Mouse (Mus musculus): Measurements from ENCODE around the gene Lclat1. TPM values are rescaled to one million over a fixed set of nuclear protein-coding genes. Genes with fewer than 3 reads are reported as not detected.
"Not testable (repeated sequence)": the region's sequence is repeated elsewhere in the genome, so short reads cannot be mapped to it uniquely, and the experiment has no call there.

The Lclat1 gene
- total RNA-seq, 4 experiments from 2014 or later, result 16.3 to 20.3 (median 18.4) TPM

DNA sequence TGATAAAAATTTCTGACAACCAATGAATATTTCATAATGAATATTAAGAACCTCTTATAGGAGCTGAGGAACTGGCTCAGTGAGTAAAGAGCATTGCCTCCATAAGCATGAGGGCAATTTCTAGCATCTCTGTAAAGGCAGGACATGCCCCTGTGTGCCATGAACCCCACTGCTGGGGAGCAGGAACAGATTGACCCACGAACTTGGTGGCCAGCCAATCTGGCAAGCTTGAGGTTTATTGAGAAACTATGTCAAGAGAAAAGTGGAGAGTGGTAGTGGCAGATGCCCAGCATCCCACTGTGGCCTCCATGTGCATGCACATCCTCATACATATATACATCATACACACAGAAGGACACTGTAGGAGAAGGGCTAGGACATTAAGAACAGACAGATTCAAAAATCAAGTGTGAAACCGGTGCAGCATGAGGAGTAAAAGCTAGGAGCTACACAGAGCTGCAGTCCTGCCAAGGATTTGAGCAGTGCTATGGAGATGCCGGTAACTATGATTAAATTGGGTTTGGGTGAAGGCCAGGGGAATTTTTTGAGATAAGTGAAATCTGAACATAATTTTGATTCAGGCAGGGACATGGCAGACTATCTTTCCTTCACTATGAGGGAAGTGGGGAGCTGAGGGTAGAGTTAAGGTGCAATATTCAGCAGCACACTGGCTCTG lies 129.5 kb downstream of the Lclat1 start:
- no peak for DNase-seq (ENCODE audit: low spot score in 2 of 2)

DNA sequence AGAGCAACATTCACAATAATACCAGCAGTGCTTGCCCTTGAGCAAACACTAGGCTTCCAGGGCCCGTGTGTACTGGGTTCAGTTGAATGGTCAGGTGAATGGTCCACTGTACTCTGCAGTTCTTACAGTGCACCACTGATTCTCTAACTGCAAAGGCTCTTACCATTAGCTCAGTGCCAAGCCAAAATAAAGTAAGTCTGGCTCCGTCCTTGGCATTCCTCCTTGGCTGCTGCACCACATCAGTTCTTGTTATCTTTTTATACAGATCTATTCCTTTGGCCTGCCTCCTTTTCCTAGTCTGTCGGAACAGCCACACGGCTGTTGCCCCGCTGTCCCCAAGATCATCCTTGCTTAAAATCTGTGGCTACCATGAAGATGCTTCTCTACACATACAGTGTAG lies 130.7 kb downstream of the Lclat1 start:
- no peak for DNase-seq (ENCODE audit: low spot score in 2 of 2)

DNA sequence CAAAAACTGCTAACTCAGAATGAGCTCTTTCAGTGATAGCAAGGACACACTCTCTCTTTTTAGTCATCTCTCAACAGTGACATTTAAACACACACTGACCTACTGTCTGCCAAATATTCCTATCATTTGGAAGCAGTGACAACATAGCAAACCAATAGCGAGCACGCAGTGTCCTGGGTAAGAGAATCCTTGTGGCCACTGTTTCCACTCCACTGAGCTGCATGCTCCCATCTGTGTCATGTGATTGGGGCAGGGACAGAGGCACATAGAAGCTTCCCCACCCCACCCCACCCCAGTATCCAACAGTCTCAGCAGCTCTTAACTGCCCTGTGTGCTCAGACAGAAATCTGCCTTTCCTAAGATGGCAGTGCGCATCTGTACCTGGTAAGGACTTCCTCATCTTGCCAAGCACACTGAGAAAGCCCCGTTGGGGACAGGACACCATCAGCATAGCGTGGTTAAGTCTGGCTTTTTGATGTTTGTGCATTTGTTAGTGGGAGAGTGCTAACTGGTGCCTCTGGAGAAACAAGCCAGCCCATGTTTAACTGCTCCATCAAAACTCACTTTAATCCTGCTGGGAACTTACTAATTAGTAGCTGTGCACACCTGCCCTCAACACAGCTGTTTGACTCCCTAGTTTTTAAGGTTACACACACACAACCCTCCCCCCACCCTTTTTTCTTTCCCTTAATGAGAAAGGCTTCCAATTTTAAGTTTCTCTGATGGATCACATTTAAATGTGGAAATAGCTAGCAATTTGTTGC lies 133.5 kb downstream of the Lclat1 start:
- DNase-seq (ENCODE audit: low spot score in 2 of 2), result no peak

DNA sequence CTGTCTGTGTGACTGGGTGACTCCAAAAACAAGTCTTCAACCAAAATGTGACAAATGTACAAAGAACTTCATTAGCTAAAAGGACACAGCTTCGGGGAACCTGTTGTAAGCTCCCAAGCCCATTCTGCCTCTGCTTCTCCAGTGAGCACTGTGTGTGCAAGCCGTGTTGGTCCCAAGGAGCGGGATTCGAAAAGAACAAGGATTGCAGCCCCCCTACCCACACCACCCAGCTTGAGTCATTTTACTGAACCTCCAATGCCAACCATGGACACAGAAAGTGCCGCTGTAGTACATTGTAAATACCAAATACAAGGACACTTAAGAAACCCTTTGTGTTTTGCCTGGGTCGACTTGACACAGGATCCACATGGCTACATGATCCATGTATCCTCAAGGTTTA lies 135.9 kb downstream of the Lclat1 start:
- DNase-seq (ENCODE audit: low spot score in 2 of 2), result no peak

DNA sequence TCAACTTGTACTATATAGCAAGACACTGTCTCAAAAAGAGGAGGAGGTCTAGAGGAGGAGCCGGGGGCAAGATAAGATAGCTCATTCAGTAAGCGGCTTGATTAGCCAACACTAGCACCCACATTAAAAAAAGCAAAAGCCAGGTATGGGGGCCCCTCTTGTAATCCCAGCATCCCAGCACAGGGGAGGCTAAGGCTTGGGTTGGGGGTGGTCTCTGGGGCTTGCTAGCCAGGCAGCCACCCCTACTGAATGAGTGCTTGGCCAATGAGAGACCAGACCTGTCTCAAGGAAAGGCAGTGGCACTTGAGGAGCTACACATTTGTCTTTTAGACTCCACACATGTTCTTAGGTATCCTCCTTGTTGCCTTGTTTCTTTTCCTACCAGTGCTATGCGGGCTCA lies 136.8 kb downstream of the Lclat1 start:
- DNase-seq (ENCODE audit: low spot score in 2 of 2), result no peak

DNA sequence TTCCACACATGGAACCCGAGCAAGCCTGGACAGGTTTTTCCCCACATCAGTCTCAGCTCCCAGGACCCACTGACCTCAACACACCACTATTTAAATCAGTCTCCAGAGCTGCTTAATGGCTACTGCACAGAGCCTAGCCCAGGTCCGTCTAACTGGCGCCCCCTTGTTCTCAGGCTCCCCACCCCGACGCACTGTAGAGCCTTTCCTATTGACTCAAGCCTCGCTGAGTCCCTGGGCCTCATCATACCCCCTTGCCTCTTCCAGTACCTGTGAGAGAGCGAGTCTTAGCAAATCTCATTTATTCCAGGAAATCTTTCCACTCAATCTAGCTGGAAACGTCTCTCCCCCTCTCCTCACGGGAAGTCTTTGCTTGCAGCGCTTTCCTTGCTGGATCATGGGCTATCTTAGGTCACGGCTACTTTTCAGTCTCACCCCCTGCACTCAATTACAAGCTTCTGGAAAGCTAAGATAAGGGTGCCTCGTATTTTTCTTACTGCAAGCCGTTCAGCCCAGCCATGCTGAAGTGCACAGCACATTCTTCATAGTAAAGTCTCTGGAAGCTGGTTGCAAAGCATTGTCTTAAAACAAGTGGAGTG lies 137.4 kb downstream of the Lclat1 start:
- no peak for DNase-seq (ENCODE audit: low spot score in 2 of 2)

DNA sequence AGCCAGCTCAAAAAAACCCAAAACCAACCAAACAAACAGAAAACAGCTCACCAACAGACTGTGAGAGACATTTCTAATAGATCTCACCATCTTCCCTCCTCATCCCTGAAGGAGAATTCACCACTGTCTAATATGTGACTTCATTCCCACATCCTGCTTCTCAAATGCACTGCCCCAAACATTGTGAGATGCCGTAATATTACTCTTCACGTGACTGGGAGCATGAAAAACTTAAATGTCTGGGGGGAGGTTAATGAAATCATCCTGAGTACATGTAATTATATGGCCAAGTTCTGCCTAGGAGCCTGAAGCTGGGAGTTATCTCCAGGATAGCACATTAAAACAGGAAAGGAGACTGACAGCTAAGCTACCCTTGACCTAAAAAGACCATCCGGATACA lies 138.3 kb downstream of the Lclat1 start:
- no peak for DNase-seq (ENCODE audit: low spot score in 2 of 2)

DNA sequence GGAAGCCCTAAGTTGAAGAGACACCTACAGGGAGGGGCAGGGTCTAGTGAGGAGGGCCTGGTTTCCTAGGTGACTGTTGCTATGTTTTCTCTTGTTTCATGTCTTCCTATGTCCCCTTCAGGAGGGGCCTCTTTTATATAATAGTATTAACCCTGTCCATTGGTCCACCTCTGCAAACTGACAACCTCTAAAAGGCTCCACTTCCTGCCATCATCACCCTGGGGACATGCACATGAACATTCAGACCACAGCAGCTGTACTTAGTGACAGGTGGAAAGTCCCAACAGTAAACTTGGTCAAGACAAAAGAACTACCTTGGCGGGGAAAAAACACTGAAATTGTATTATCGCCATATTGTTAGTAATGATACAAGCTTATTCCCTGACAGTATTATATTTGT lies 139.1 kb downstream of the Lclat1 start:
- DNase-seq (ENCODE audit: low spot score in 2 of 2), result no peak

DNA sequence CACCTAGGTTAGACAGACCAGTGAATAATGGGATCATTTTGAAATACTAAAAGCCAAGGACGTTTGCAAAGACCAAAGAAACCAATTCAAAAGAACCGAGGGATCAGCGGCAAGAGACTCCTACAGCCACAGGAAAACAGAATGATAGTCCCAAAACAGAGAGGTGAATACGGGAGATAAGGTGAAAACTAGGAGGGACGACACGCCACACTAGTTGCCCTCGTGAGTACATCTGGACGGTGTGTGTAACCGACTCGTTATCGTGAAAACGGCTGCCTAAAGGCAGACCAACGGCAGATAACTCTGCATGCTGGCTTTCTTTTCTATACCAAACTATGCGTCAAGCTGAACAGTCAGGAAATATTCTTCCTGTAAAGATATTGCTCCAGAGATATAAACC lies 140.0 kb downstream of the Lclat1 start:
- DNase-seq (ENCODE audit: low spot score in 2 of 2), result no peak

DNA sequence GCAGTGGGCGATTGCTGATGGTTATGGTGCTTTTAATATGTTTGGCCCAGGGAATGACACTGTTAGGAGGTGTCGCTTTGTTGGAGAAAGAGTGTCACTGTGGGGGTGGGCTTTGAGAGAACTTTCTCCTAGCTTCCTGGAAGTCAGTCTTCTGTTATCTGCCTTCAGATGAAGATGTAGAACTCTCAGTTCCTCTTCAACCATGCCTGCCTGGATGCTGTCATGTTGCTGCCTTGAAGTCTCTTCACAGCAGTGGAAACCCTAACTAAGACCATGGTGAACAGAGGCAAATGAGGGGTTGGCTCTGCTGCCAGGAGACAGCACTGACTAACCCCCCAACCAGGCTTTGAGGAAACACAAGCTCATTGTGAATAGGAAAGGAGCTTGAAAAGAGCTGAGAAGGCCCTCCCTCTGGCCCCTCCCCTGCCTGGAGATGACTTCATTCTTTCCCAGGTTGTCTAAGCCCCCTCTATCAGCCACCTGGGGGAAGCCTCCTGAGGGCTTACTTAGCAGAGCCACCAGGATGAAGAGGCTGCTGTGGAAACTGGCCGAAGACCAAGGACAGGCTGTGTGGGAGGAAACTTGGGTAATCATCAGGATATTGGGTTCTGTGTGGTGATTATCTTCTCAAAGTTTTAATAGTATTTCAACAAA lies 142.8 kb downstream of the Lclat1 start:
- DNase-seq (ENCODE audit: low spot score in 2 of 2), result no peak

DNA sequence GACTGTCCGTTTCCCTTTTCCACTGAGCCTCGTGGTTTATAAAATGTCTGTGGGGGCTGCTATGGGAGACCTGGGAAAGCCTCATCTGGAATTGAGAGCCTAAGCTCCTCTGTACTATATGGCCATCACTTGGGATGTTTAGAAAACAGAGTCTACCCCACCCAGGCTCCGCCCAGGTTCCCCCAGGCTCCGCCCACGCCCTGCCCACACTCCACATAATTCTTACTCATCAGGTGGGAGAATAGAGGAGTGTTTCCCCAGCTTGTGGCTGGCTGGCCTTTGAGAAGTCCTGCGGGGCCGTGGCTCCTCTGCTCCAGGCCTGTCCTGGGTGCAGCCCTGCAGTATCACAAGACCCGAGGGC lies 143.3 kb downstream of the Lclat1 start:
- DNase-seq (ENCODE audit: low spot score in 2 of 2), result no peak

DNA sequence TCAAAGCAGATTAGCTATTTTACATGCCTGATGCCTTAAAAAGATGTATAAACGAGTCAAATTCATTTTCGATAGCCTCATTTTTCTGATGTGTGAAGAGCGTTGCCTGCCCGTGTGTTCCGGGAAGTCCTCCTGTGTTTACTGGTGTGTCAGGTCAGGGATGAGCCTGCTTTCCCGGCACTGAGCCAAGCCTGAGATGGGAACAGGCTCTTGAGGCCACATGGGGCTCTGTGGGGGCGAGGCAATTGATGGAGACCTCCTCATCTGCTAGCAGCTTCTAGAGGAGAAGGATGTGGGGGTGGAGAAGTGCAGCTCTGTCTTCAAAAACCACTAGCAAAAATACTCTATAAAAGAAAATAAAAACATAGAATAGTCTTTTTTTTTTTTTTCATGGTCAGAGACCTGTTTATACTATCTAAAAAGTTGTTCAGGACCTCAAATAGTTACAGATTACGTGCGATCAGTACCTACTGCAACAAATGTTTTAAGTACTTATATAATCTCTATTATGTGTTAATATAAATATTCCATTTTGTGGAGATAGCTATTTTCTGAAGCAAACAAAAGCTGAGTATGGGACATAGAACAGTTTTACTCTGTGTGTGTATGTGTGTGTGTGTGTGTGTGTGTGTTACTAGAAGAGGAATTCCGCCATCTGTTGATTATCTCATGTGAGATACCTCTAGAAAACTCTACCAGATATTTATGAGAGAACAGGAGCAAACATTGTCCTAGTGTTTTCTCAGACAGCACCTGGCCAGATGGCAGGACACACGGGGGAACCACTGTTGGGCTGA lies 144.2 kb downstream of the Lclat1 start:
- no peak for DNase-seq (ENCODE audit: low spot score in 2 of 2)

DNA sequence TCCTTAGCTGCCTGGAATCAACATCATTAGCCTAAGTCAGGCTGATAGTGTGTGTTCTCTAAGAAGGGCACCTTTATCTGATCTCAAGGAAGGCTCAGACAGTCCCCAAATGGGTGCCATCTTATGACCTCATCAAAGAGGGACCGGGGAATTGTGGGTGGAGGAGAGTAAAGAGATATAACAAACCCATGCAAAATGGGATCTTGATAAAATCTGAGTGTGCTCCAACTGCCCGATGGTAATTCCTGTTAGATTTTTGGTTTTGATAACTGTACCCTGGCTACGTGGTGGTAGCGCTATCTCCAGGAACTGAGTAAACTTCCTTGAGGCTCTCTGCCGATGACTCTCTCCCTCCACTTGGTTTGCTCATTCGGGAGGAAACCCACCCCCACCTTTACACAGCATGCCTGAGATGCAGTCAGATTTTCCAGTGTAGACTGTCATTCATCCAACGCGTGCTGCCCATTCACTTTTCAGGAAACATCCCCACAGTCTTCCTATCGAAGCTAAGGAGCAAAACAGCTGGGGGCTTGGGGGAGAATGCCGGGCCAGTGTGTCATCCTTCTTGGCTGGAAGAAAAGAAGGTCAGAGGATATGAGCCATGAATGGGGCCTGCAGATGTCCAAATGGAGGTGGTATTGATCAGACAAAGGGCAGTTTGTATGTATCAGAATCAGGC lies 145.6 kb downstream of the Lclat1 start:
- no peak for DNase-seq (ENCODE audit: low spot score in 2 of 2)

DNA sequence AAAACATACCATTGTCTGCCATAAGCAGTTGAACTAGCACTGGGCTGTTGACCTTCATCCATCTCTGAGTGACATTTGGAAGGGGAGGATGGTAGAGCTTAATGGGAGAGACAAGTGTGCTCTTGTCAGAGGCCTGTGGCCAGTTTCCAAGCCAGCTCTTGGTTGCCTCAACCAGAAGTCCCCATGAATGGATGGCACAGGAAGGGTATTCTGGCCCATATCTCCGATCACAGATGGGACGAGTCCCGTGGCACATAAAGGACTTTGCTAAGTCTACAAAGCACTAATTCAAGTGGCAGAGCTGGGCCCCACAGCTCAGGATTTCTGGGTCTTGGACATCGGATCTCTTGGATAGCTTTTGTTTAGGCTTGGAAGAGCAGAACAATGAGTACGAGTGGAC lies 148.0 kb downstream of the Lclat1 start:
- DNase-seq (ENCODE audit: low spot score in 2 of 2), result no peak

DNA sequence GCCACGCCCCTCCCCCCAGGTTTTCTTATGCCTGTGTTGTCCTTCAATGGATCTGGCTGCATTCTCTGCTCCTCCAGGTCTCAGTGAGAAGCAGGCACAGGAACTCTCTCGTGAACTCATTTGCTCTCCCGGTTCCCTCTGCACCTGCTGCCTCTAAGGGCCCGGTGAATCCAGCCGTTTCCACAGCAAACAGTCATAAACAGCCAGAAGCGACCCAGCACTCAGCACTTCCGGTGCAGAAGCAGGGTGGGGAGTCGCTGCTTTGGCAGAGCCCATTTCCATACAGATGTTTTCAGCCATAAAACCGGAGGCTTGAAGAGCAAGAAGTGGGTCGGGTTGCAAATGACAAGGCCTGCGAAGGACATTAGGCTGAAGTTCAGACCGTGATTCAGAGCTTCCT lies 150.8 kb downstream of the Lclat1 start:
- DNase-seq (ENCODE audit: low spot score in 2 of 2), result no peak

DNA sequence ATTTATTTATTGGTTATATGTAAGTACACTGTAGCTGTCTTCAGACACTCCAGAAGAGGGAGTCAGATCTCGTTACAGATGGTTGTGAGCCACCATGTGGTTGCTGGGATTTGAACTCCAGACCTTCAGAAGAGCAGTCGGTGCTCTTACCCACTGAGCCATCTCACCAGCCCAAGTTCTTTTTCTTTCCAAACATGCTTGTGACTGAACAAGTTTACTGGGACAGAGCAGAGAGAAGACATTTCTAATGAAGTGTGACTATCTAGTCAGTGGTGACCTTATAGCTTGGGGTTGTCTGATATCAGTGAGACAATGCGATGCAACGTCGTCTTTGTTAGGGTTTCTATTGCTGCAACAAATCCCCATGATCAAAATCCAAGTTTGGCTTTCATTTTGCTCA lies 151.5 kb downstream of the Lclat1 start:
- DNase-seq (ENCODE audit: low spot score in 2 of 2), result not testable (repeated sequence)

DNA sequence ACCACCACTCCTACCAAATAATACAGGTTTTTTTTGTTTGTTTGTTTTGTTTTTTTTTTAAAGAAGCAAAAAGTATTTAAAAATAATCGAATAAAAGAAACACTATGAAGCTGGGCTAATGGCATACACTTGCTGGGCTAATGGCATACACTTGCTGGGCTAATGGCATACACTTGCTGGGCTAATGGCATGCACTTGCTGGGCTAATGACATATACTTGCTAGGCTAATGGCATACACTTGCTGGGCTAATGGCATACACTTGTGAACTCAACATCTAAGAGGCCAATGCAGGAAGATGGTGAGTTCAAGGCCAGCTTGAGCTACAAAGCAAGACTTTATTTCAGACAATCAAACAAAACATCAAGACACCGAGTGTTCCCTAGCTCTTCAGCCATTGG lies 154.8 kb downstream of the Lclat1 start:
- DNase-seq (ENCODE audit: low spot score in 2 of 2), result no peak

DNA sequence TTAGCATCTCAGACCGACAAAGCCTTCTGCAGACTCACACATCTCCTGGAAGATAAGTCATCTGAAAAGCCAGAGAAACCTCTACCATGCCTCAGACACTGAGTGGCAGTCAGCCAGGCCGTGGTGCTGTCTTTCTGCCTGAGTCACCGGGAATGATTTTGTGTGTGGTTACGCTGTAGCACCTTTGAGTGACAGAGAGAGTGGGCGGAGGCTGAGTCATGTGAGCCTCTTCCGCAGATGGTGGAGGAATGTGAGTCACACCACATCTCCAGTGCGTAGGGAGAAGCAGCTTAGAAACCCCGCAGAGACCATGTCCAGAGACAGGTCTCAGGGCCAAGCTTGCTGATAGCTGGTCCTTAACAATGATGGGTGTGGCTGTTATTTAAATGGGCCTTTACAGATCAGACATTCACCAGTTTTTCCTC lies 155.3 kb downstream of the Lclat1 start:
- no peak for DNase-seq (ENCODE audit: low spot score in 2 of 2)

DNA sequence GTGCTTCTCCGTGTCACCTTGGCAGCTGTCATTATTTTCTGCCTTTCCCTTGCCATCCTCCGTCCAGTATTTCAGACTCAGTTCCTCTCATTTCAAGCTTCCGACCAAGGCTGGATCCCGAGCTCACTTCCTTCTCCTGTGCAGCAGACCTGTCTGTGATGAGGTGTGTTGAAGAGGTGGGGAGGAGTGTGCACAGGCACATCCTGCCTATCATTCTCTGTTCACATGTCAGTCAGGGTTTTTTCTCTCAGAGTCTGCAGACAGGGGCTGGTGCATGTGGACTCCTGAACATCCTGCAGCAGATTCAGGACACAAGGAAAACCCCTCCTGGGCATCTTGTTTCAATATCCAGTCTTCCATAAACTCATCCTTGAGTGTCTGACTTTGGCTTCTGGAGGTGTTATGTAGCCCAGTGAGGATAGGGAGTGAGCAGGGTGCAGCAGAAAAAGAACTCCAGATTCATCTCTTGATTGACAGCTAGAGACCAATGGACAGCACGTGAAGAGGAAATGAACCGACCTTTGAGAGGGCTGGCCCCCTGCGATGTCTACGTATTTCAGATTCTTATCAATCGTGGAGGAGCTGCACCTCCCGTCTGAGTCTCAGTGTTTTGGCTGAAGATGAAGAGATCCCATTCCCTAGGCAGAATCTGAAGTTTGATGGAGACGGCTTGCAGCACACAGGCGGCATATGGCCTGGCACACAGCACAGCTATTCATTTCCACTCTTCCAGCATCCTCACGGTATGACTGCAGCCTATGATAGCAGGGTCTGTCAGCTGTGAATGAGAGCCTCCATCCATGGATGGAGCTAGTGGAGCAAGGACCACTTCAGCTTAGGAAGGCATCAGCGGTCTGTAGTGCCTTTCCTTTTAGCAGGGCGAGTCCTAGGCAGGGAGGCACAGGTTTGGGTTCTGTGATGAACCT lies 163.3 kb downstream of the Lclat1 start:
- DNase-seq (ENCODE audit: low spot score in 2 of 2), result no peak
